In genomic region chr15:25284354-25285199, GRCm38 (mm10) we compare ENCODE assay signal across 9 mouse cellular contexts.
DNase-seq lines count a peak whose midpoint lies in the region; ATAC-seq lines count a peak whose summit lies in the region.
"Had no signal": no experiment of that assay in that cellular context is flagged by ENCODE, and none has a peak within 500 bp of the region (broad histone marks: within the 10 kb centered on the region; RNA-seq: fewer than 3 reads in every experiment).

No protein-coding gene starts in this region.

- H3K4me1 ChIP-seq in heart, embryonic 12.5 days (replicated peaks) = no peaks in the 10 kb centered on the region
- peaks cover 6% of the 10 kb centered on the region; the same call in 1 of the 2 replicates for H3K4me1 ChIP-seq in embryonic facial prominence, embryonic 15.5 days
- peaks cover 18% of the 10 kb centered on the region for H3K4me1 ChIP-seq in limb, embryonic 12.5 days (replicated peaks)

- H3K27me3 ChIP-seq in heart, embryonic 12.5 days (replicated peaks) = no peaks in the 10 kb centered on the region
- no peaks in the 10 kb centered on the region for H3K27me3 ChIP-seq in embryonic facial prominence, embryonic 15.5 days
- H3K27me3 ChIP-seq in limb, embryonic 12.5 days = peaks cover 16% of the 10 kb centered on the region

- no peak for ATAC-seq in heart, embryonic 12.5 days (ENCODE audit: insufficient number of reproducible peaks, low FRiP score)
- peak; percentile 63; the same call in 1 of the 2 replicates for ATAC-seq in embryonic facial prominence, embryonic 15.5 days (ENCODE audit: insufficient number of reproducible peaks, low FRiP score, low TSS enrichment, low read depth)
- ATAC-seq in limb, embryonic 12.5 days (ENCODE audit: insufficient number of reproducible peaks, insufficient read depth, low FRiP score, low TSS enrichment, low read depth) = peak; percentile 89
- ATAC-seq: CD4-positive, CD25-positive, alpha-beta regulatory T cell, adult 4 months had no signal

- H3K36me3 ChIP-seq in heart, embryonic 12.5 days = no peaks in the 10 kb centered on the region
- no peaks in the 10 kb centered on the region for H3K36me3 ChIP-seq in embryonic facial prominence, embryonic 15.5 days
- H3K36me3 ChIP-seq in limb, embryonic 12.5 days = no peaks in the 10 kb centered on the region

- H3K9ac ChIP-seq in heart, embryonic 12.5 days = no peak overlapping the region
- H3K9ac ChIP-seq in embryonic facial prominence, embryonic 15.5 days = no peak overlapping the region
- H3K9ac ChIP-seq in limb, embryonic 12.5 days (replicated peaks) = no peak overlapping the region

- peak; percentile 68 for DNase-seq in heart, adult 11 months
- peak; percentile 73 for DNase-seq in 416B (ENCODE audit: low read depth)
- DNase-seq in layer of hippocampus, postnatal 10 days (ENCODE audit: low spot score in 2 of 2) = no peak
- no peak for DNase-seq in heart, postnatal 36 days
- no peak for DNase-seq in adrenal gland, postnatal 4 days (ENCODE audit: low spot score in 2 of 2)

- 78% methylated on average over 17 of the region's 17 CpGs for WGBS in heart, embryonic 12.5 days
- 29% methylated on average over 17 of the region's 17 CpGs for WGBS in embryonic facial prominence, embryonic 15.5 days
- WGBS in limb, embryonic 12.5 days = 11% methylated on average over 17 of the region's 17 CpGs

- H3K9me3 ChIP-seq in heart, embryonic 12.5 days (replicated peaks) = no peaks in the 10 kb centered on the region
- H3K9me3 ChIP-seq in embryonic facial prominence, embryonic 15.5 days (replicated peaks) = no peaks in the 10 kb centered on the region
- H3K9me3 ChIP-seq in limb, embryonic 12.5 days = no peaks in the 10 kb centered on the region

- no peak overlapping the region for H3K27ac ChIP-seq in heart, embryonic 12.5 days (ENCODE audit: poor library complexity, severe bottlenecking)
- H3K27ac ChIP-seq in embryonic facial prominence, embryonic 15.5 days (replicated peaks) = no peak overlapping the region
- 0 out of 2 replicates have a peak overlapping the region, but pooled peaks have one; percentile 29 for H3K27ac ChIP-seq in limb, embryonic 12.5 days

- H3K4me2 ChIP-seq in heart, embryonic 12.5 days = no peak overlapping the region
- peak overlapping the region; percentile 21; the same call in 1 of the 2 replicates for H3K4me2 ChIP-seq in embryonic facial prominence, embryonic 15.5 days (replicated peaks)
- peak overlapping the region; percentile 31 for H3K4me2 ChIP-seq in limb, embryonic 12.5 days

- intact Hi-C loops in heart, postnatal 36 days (cut with DNase I) = no loop called here

- H3K4me3 ChIP-seq in heart, embryonic 12.5 days = no peak overlapping the region
- H3K4me3 ChIP-seq in embryonic facial prominence, embryonic 15.5 days (replicated peaks) = no peak overlapping the region
- H3K4me3 ChIP-seq in limb, embryonic 12.5 days (replicated peaks) = no peak overlapping the region

Comparison
In these comparisons a context has a peak if more than half of its experiments do, and no peak if none do; other contexts are left out.
1. DNase-seq: peak in heart, adult 11 months (single experiment) and 416B (single experiment); none in layer of hippocampus, postnatal 10 days (0 of 2), heart, postnatal 36 days (0 of 2) and adrenal gland, postnatal 4 days (0 of 2).